Mouse (Mus musculus) midbrain, embryonic 13.5 days (tissue): ENCODE measurements around the gene Stra8. TPM values are rescaled to one million over a fixed set of nuclear protein-coding genes. Genes with fewer than 3 reads are reported as not detected.

Source experiments
- ATAC-seq: fragments of 200-750 bp; cut with Nextera tagmentation; 2 replicates; pipeline ENCODE4 v1.8.0; 2017; ENCODE audit warnings: mild to moderate bottlenecking, moderate TSS enrichment, moderate library complexity
- H3K27ac ChIP-seq: fragments of 300-500 bp; sonication (generic); 2 replicates; pipeline ENCODE4 v1.5.1; 2015; ENCODE audit warnings: inconsistent platforms, mild to moderate bottlenecking, moderate library complexity
- H3K27me3 ChIP-seq: fragments of 300-500 bp; sonication (generic); 2 replicates; pipeline ENCODE4 v1.6.1; 2015; ENCODE audit warnings: mild to moderate bottlenecking, inconsistent platforms
- H3K36me3 ChIP-seq: fragments of 300-500 bp; sonication (generic); 2 replicates; pipeline ENCODE4 v1.6.1; 2015; ENCODE audit warnings: mild to moderate bottlenecking, inconsistent platforms
- H3K4me1 ChIP-seq: fragments of 300-500 bp; sonication (generic); replicated peaks from 2 replicates; pipeline ENCODE4 v1.6.1; 2015; ENCODE audit warnings: inconsistent platforms
- H3K4me2 ChIP-seq: fragments of 300-500 bp; sonication (generic); replicated peaks from 2 replicates; pipeline ENCODE4 v1.6.1; 2015; ENCODE audit warnings: moderate library complexity, mild to moderate bottlenecking, inconsistent platforms
- H3K4me3 ChIP-seq: fragments of 300-500 bp; sonication (generic); replicated peaks from 2 replicates; pipeline ENCODE4 v1.5.1; 2015; ENCODE audit warnings: mild to moderate bottlenecking, inconsistent platforms
- H3K9ac ChIP-seq: fragments of 300-500 bp; sonication (generic); replicated peaks from 2 replicates; pipeline ENCODE4 v1.6.1; 2015; ENCODE audit warnings: mild to moderate bottlenecking, inconsistent platforms
- H3K9me3 ChIP-seq: fragments of 300-500 bp; sonication (generic); 2 replicates; pipeline ENCODE4 v1.6.1; 2016; ENCODE audit warnings: mild to moderate bottlenecking, inconsistent platforms
- WGBS: fragments of 180-500 bp; shearing (Covaris S2); methylation state at CpG from one replicate; pipeline ENCODE4 v1.1.7; 2015; 5-methylcytosine and 5-hydroxymethylcytosine counted together
- polyA plus RNA-seq: library from polyadenylated mRNA; unstranded; fragments of >200 nt; fragmentation: Nextera tagmentation; extraction: Ambion mirVana; gene quantifications from 2 replicates; pipeline ENCODE4 v1.2.1, GENCODE M21; 2015

Stra8 gene
- not detected in 2 replicates for polyA plus RNA-seq

DNA sequence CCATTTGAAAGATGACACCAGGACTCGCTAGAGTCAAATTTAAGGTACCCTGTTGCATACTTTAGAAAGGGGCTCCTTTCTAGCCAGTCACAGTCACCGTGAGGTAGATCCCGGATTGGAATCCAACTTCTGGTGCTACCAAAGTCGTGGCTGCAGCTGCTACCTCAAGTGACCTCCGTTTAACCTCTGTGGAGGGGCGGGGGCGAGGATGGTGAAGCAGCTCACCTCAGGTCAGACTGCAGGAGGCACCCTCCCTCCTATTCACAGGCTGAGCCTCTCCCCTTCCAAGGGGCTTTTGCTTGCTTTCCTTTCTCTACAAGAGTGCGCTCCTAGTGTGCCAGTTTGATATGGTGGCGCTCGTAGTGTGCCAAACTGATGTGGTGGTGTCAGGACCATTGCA is at the start of gene Stra8:
Gene Stra8 (plus strand): TSS at position 208 of the 400 bp plus-strand sequence.
- H3K27ac ChIP-seq = no peak within 1 kb of the TSS
- H3K9me3 ChIP-seq = no peaks in the 10 kb centered on the region
- no peak within 1 kb of the TSS for H3K4me3 ChIP-seq
- no peak within 1 kb of the TSS for H3K9ac ChIP-seq
- 50% methylated on average over 10 of the region's 10 CpGs for WGBS
- no peaks in the 10 kb centered on the region for H3K27me3 ChIP-seq
- ATAC-seq = no peak
- H3K4me2 ChIP-seq = no peak within 1 kb of the TSS
- no peaks in the 10 kb centered on the region for H3K36me3 ChIP-seq
- H3K4me1 ChIP-seq = no peaks in the 10 kb centered on the region

DNA sequence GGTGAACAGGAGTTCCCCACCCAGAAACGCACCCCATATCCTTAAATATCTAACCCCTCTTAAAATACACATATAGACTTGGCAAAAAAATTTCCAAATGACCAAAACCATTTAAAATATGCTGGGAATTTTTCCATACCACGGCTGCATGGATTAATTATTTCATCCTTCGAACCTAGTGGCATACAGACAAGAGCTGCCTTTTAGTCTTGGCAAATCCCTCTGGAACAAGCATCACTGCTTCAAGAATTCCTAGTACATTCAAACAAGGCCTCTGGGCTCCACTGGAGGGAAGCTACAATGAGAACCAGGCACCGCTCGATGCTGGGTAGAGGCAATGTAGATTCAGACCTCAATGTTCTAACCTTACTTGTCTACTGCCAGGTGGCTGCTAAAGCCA is 49.2 kb upstream of the Stra8 start:
- peaks cover 9% of the 10 kb centered on the region; the same call in 1 of the 2 replicates for H3K36me3 ChIP-seq
- no peak overlapping the region for H3K4me2 ChIP-seq
- WGBS = 80% methylated on average over 5 of the region's 5 CpGs
- H3K9me3 ChIP-seq = no peaks in the 10 kb centered on the region
- H3K27ac ChIP-seq = no peak overlapping the region
- no peak for ATAC-seq
- H3K4me3 ChIP-seq = no peak overlapping the region
- no peak overlapping the region for H3K9ac ChIP-seq
- H3K4me1 ChIP-seq = peaks cover 8% of the 10 kb centered on the region; the same call in 1 of the 2 replicates
- no peaks in the 10 kb centered on the region for H3K27me3 ChIP-seq

DNA sequence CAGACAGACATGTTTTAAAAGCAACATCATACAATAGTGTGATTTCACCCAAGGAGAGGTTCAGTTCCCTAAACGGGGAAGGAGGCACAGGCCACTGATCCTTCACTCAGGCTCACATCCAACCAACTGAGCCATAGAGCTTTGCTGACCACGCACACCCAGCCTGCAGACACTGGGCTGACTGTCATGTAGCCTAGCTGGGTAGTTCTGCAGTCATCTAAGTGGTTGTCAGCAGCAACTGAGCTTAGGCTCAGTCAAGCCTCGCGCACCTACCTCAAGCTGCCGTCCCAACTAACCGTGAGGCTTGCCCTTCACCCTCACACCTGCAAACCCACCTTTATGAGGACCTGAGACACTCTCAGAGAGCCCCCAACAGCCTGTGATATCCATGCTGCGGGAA is 48.0 kb upstream of the Stra8 start:
- Histone ChIP-seq H3K27ac (no peak overlapping the region), H3K36me3 (peaks cover 9% of the 10 kb centered on the region; the same call in 1 of the 2 replicates), H3K27me3 (no peaks in the 10 kb centered on the region), H3K9me3 (no peaks in the 10 kb centered on the region), H3K4me2 (no peak overlapping the region), H3K4me1 (peaks cover 12% of the 10 kb centered on the region), H3K4me3 (no peak overlapping the region), H3K9ac (no peak overlapping the region)
- ATAC-seq = no peak
- WGBS = 92% methylated on average over 7 of the region's 7 CpGs

DNA sequence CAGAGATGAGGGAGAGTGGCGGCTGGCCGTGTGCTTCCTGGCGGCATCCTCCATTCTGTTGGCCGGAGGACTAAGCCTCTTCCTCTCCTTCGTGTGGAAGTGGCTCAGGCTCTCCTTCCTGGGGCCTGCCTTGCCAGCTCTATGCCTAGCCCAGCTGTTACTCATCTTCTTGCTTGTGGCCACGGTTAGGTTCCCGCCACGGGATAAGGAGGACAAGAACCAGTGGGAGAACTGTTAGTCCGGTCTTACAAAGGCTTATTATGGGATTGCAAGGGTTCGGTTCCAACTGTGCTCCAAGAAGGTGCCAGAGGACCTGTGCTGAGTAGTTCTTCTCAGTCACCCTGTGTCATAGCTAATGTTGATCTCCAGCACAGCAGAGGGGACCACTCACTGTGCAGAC is 47.1 kb upstream of the Stra8 start:
- Histone ChIP-seq H3K4me3 (no peak overlapping the region), H3K27me3 (no peaks in the 10 kb centered on the region), H3K36me3 (peaks cover 9% of the 10 kb centered on the region; the same call in 1 of the 2 replicates), H3K9ac (no peak overlapping the region), H3K9me3 (no peaks in the 10 kb centered on the region), H3K4me2 (no peak overlapping the region), H3K4me1 (peaks cover 13% of the 10 kb centered on the region), H3K27ac (no peak overlapping the region)
- WGBS = 88% methylated on average over 10 of the region's 10 CpGs
- ATAC-seq = no peak

- peaks cover 9% of the 10 kb centered on the region; the same call in 1 of the 2 replicates for H3K36me3 ChIP-seq
- H3K4me2 ChIP-seq = no peak overlapping the region
- H3K9ac ChIP-seq = peak overlapping the region; percentile 41; the same call in 1 of the 2 replicates
- H3K27ac ChIP-seq = no peak overlapping the region
- ATAC-seq = no peak
- no peaks in the 10 kb centered on the region for H3K27me3 ChIP-seq
- H3K9me3 ChIP-seq = no peaks in the 10 kb centered on the region
- H3K4me3 ChIP-seq = no peak overlapping the region
- peaks cover 20% of the 10 kb centered on the region for H3K4me1 ChIP-seq
- 75% methylated on average over 21 of the region's 21 CpGs for WGBS
Measured at GRCm38 (mm10) chr6:34874101-34874921, 45.7 kb upstream of the Stra8 start.

GRCm38 (mm10) chr6:34875268-34875761 is 44.6 kb upstream of the Stra8 start:
- 90% methylated on average over 15 of the region's 15 CpGs for WGBS
- Histone ChIP-seq H3K27me3 (no peaks in the 10 kb centered on the region), H3K27ac (no peak overlapping the region), H3K4me3 (no peak overlapping the region), H3K4me1 (peaks cover 20% of the 10 kb centered on the region), H3K4me2 (no peak overlapping the region), H3K9me3 (no peaks in the 10 kb centered on the region), H3K36me3 (peaks cover 9% of the 10 kb centered on the region; the same call in 1 of the 2 replicates), H3K9ac (no peak overlapping the region)
- no peak for ATAC-seq

GRCm38 (mm10) chr6:34875966-34876834 is 43.8 kb upstream of the Stra8 start:
- Histone ChIP-seq H3K27ac (no peak overlapping the region), H3K4me1 (peaks cover 20% of the 10 kb centered on the region), H3K4me2 (peak overlapping the region; percentile 73), H3K27me3 (no peaks in the 10 kb centered on the region), H3K36me3 (peaks cover 16% of the 10 kb centered on the region), H3K9ac (peak overlapping the region; percentile 84), H3K9me3 (no peaks in the 10 kb centered on the region), H3K4me3 (peak overlapping the region; percentile 66; the same call in 1 of the 2 replicates)
- ATAC-seq = no peak
- 58% methylated on average over 12 of the region's 12 CpGs for WGBS

- WGBS = 65% methylated on average over 2 of the region's 2 CpGs
- Histone ChIP-seq H3K4me1 (peaks cover 20% of the 10 kb centered on the region), H3K9ac (peak overlapping the region; percentile 84), H3K4me3 (peak overlapping the region; percentile 66), H3K27ac (no peak overlapping the region; the same call in 1 of the 2 replicates), H3K27me3 (no peaks in the 10 kb centered on the region), H3K36me3 (peaks cover 20% of the 10 kb centered on the region), H3K4me2 (peak overlapping the region; percentile 73), H3K9me3 (no peaks in the 10 kb centered on the region)
- ATAC-seq = no peak
Measured at GRCm38 (mm10) chr6:34876835-34877156, 43.2 kb upstream of the Stra8 start.

DNA sequence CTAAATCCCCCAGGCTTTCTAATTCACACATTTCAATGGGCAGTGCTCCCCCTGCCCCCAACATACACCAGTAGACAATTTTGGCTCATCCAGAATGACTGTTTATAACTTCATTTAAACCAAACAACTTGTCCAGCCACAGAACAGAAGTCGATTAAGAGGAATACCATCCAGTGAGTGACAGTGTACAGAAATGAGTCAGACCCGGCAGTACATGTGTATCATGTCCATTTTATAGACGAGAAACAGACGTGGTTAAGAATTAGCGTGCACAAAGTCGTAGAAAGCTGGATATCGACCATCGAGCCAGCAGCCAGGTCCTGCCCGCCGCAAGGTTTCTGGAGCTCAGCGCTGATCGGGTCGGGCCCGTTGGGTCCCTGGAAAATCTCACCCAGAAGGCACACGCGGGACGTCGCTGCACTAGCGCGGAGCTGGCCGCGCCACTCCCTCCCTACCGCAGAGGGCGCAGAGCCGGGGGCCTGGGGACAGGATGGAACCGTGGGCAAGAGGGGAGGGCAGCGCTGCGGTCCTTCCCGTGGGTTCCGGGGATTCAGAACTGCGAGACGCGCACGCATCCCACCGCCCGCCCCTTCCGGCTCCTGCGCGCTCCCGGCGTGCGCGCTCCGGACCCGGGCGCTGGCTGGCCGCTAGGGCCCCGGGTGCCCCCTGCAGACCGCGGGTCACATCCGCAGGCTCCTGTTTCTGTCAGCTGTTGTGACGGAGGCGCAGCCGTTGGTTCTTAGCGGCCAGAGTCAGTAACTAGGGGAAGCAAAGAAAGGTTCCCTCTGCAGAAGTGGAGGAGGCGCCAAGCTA is 42.2 kb upstream of the Stra8 start, which contains the start of gene Cyren:
Gene Cyren (minus strand): TSS at position 552 of the 813 bp plus-strand sequence.
- peak; percentile 95 for ATAC-seq
- Histone ChIP-seq H3K4me3 (peak within 1 kb of the TSS; percentile 66), H3K4me1 (peaks cover 20% of the 10 kb centered on the region), H3K36me3 (peaks cover 26% of the 10 kb centered on the region), H3K4me2 (peak within 1 kb of the TSS; percentile 73), H3K9me3 (no peaks in the 10 kb centered on the region), H3K27me3 (no peaks in the 10 kb centered on the region), H3K27ac (peak within 1 kb of the TSS; percentile 91), H3K9ac (peak within 1 kb of the TSS; percentile 84)
- WGBS = under 1% methylated on average over 56 of the region's 56 CpGs

- WGBS = 91% methylated on average over 16 of the region's 16 CpGs
Measured at GRCm38 (mm10) chr6:34879101-34879740, 40.7 kb upstream of the Stra8 start.

More at GRCm38 (mm10) chr6:34879101-34879740, 40.7 kb upstream of the Stra8 start:
- Histone ChIP-seq H3K4me1 (peaks cover 20% of the 10 kb centered on the region), H3K4me3 (no peak overlapping the region), H3K9ac (no peak overlapping the region), H3K27ac (no peak overlapping the region), H3K9me3 (no peaks in the 10 kb centered on the region), H3K4me2 (no peak overlapping the region), H3K27me3 (no peaks in the 10 kb centered on the region), H3K36me3 (peaks cover 36% of the 10 kb centered on the region)
- ATAC-seq = no peak
